Mouse (Mus musculus) left cerebral cortex, postnatal 25 days (tissue): ENCODE measurements at regions not wholly inside any gene's neighbourhood (a gene's known extent, or its start where the extent isn't known, plus 50 kb on each side); places are given as distances from the start of the nearest gene placed in this dataset.
"Not testable (repeated sequence)": the region's sequence is repeated elsewhere in the genome, so short reads cannot be mapped to it uniquely, and the experiment has no call there.

Source experiments
- DNase-seq, 2 experiments: peaks; one replicate each; pipeline ENCODE4 v3.0.0; 2022; ENCODE audit warnings: low spot score in 2 of 2, mixed read lengths in 1 of 2
- intact Hi-C: fragments of 180-260 bp; cut with DNase I; formaldehyde crosslinking; loops from one replicate; pipeline ENCODE4 v1.15.1; 2025

GRCm38 (mm10) chr15:90882349-90882748, 167.4 kb downstream of the Kif21a start:
- DNase-seq, intact Hi-C loops: not testable (repeated sequence)

- intact Hi-C loops, result no loop called here
- DNase-seq, result no peak
Observed at GRCm38 (mm10) chr15:90869452-90869851, 180.3 kb downstream of the Kif21a start.

- not testable (repeated sequence) for DNase-seq
- intact Hi-C loops, result loop anchor here (5.0 kb wide), 1 partner anchor 74 kb away; no protein-coding TSS in a partner anchor
Observed at GRCm38 (mm10) chr15:90853763-90854162, 174.5 kb upstream of the Cpne8 start.

DNA sequence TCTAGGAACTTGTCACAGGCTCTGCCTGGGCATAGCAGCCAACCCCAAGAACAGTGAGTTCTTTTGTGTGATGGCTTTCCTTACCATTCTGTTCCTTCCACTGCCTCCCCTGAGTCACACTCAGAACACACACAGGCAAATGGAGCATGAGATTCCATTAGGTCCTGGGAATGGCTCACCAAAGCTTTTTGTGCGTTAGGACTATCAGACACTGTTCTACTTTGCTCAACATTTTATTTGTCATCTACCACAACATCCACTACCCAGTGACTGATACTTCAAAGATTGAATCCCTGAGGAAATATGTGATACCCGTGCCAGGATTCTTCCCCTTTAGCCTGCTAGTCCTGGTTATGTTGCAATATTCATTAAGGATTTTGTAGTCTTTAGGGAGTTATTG, 172.8 kb upstream of the Cpne8 start:
- intact Hi-C loops, result loop anchor here (5.0 kb wide), 1 partner anchor 75 kb away; no protein-coding TSS in a partner anchor
- DNase-seq, result no peak

DNA sequence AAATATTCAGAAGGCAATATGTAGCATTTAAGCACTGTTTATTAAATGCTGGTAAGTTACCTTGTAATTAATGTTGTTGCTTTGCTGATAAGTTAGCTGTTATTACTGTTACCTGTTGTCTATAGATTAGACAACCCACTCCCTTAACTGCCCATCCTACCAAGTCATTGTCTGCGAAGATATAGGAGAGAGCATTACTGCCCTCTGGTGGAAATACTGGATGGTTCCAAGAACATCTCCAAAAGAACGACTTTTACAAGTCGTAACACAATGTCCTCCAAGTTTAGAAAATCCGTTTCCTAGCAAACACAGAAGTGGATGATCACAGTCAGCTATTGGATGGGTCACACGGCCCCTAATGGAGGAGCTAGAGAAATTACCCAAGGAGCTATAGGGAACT, 162.2 kb upstream of the Cpne8 start:
- peak; percentile 30 to 53 for DNase-seq
- intact Hi-C loops, result loop anchor here (1.0 to 2.0 kb wide), 3 partner anchors 162 to 605 kb away; partner anchors contain the start of gene Cpne8

DNA sequence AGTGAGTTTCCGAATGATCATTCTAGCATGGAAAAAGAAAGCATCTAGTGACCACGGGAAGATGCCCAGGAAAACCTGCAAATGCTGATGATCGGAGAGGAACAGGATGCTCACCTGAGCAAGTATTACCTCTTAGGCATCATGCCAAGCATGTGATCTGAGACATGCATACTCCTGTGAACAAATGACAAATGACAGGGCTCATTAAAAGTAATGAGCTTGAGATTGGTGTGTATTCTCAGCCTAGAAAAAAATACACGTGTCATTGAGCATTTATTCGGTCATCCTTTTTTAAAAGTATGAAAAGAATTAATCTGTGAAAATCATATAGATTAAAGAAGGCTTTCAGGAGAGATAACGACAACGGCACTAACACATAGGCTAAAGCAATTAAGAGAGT, 156.4 kb upstream of the Cpne8 start:
- intact Hi-C loops, result no loop called here
- no peak for DNase-seq

DNA sequence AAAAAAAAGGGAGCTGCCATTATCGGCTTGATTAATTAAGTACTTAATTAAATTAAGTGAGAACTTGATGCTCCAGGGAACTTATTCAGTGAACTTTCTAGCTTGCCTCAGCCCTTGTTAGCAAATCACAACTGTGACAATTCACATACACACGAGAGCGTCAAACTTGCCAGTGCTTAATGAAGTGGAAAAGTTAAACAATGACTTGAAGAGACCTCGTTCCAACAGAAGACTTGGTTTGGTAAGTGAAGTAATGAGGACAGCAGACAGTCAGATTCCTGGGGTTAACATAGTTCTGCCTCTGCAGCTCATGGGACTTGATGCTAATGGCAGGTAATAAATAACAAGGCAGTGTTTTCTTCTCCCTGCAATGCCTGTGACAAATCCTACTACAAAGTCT, 148.6 kb upstream of the Cpne8 start:
- intact Hi-C loops, result no loop called here

DNA sequence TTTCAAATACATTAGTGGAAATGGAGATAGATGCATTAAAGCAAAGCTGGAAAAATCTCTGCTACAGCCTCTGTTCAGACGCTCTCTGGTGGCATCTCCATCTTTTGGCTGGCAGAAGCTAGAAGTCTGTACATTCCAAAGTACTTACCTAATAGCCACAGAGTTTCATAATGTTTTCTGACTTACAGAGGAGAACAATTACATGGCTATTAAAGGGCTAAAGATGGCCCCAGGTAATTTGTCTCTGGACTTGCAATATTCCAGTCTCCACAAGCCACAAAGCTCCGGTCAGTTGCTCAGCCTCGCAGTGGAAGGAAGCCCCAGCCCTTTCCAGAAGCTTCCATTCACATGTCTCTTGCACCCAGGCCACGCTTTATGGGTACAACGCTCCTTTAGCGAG, 143.1 kb upstream of the Cpne8 start:
- DNase-seq, result no peak
- intact Hi-C loops, result no loop called here

More for the DNA sequence above, 148.6 kb upstream of the Cpne8 start:
- DNase-seq, result no peak

DNA sequence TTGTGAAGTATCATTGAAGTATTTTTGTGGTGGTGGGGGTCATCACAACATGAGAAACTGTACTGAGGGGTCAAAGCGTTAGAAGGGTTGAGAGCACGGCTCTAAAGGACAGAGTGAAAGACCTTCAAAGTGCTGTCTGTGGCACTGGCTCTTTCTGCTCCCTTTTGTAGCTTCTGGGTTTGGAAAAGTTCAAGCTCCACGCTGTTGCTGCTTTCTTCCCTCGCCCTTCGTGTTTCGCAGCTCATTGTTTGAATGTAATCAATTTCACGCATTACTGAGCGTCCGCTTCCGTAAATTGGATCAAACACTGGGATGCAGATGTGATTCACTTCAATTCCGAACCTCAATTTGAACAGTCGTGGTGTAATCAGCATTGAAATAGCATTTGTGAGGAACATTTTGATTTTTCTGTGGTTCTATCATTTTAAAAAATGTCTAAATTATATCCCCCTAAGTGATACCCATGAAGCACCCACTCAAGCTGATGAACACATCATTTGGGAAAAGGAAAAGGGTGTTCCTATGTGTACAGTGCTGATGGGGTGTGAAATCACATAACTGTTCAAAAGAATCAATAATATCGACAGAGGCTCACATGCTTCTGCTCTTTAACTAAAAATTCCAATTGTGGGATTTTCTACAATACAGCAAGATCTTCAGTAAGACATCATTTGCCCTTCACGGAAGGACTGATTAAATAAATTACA, 140.9 kb upstream of the Cpne8 start:
- intact Hi-C loops, result no loop called here
- no peak for DNase-seq

DNA sequence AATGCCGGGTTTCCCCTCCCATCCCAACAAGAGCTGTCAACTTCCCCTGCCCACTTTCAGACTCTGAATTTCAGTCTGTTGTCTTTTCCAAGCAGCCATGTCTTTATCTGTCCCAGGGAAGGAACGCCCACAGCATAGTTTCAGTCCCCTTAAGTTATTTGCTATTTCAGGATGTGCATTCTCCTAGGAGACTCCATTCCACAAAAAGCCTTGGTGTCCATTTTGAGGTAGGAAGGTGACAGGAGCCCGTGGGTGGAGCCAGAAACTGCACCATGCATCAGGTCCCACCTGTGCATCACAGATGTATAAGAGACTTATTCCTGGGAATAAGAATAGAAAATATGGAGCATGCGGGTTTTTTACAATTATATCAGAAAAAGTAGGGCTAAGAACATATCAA, 138.9 kb upstream of the Cpne8 start:
- intact Hi-C loops, result no loop called here
- DNase-seq, result peak; percentile 21 to 70

- no peak for DNase-seq
- intact Hi-C loops, result no loop called here
Observed at GRCm38 (mm10) chr15:90813907-90814306, 134.7 kb upstream of the Cpne8 start.

DNA sequence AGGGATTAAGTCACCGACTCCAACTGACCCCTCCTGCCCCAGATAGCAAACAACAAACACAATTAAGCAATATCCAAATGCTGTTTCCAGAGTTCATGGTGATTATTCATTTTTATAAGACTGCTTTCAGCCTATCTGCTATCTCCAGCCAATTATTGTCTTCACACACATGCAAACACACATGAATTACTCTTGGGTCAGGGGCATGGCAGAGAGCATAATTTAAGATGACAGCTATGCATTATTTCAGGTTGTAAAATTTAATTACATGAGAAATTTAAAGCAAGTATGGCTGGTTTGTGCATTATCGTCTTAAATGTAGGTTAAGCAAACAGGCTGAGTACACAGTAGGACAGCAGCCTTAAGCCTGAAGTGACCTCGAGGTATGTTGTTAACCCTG, 131.1 kb upstream of the Cpne8 start:
- no peak for DNase-seq
- intact Hi-C loops, result no loop called here

DNA sequence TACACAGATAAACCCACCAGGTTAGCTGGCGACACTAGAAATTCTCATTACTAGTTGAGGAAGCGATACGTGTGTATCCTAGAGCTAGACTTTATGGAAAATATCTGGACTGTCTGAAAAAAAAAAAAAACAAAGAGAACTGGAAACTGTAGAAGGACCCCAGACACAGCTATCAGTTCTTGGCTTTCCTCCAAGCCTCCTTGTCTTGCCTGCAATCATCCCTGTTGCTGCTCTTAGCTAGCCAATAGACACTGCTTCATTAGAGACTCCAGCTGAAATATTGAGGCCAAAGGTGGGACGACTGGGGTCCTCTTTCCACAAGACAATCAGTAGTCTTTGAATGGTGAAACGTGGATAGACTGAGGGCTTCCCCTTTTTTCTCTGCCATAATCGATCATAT, 129.0 kb upstream of the Cpne8 start:
- intact Hi-C loops, result no loop called here
- no peak for DNase-seq

DNA sequence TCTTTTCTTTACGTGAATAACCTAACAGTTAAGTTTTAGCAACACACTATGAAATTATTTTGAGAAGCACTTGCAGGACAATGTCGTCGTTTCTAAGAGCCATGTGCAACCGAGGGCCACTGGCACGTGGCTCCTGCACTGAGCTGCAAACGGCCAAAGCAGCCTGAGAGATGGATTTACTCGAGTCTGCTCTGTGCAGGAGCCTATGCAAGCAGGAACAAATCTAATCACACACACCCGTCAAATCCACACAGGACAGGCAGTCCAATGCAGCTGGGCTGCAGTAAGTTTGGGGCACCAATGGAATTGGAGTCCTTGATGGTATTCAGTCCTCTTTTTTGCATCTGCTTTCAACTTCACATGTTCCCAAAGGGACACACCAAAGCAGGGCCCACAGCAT, 118.8 kb upstream of the Cpne8 start:
- DNase-seq, result no peak
- intact Hi-C loops, result no loop called here

GRCm38 (mm10) chr15:90789941-90790340, 110.7 kb upstream of the Cpne8 start:
- DNase-seq, result no peak
- intact Hi-C loops, result no loop called here

- intact Hi-C loops, result no loop called here
Observed at GRCm38 (mm10) chr15:90784741-90785140, 105.5 kb upstream of the Cpne8 start.

GRCm38 (mm10) chr15:90767521-90767920, 88.3 kb upstream of the Cpne8 start:
- no peak for DNase-seq
- intact Hi-C loops, result no loop called here

More at GRCm38 (mm10) chr15:90784741-90785140, 105.5 kb upstream of the Cpne8 start:
- DNase-seq, result no peak

GRCm38 (mm10) chr15:90764501-90764900, 85.3 kb upstream of the Cpne8 start:
- intact Hi-C loops, DNase-seq: not testable (repeated sequence)

DNA sequence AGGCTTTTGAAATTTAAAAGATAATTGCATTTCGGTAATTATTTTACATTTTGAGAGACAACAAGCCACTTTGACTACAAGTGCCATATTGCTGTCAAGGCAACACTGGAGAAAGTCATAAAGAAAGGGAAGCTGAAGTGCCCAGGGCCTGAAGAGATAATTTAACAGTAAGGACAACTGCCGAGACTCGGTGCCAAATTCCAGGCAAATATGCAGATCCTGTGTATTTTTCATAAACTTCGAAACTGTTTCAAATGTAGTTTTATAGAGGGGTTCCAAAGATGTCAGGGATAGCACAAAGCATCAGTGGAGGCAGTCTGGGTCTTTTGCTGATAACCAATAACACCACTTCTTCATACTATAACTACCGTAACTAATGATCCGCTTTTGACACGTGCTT, 54.7 kb upstream of the Cpne8 start:
- intact Hi-C loops, result no loop called here
- no peak for DNase-seq
